Mouse (Mus musculus): ENCODE results near the gene Cops7b. TPM values are rescaled to one million over a fixed set of nuclear protein-coding genes. Genes with fewer than 3 reads are reported as not detected.

The Cops7b gene
- polyA plus RNA-seq, 1 experiment = 31.7 TPM

DNA sequence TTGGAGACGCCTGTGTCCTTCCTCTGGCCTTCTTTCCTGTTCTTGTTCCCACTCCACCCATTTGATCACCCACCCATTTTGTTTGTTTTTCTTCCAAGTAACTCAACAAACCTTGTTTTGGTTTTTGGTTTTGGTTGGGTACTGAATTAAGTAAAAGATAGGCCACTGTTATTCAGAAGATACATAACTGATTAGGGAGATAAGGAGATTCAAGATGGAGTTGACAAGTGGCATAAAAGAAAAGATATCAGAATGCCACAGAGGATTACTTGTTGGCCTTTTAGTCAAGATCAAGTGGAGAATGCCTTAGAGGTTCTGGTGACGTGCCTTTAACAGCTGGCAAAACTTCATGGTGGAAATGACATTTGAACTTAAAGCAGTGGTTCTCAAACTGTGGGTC lies 1.0 kb downstream of the Cops7b start:
- H3K9ac ChIP-seq (ENCODE audit: low read depth, poor library complexity, severe bottlenecking) = no peak overlapping the region
- H3K4me1 ChIP-seq (ENCODE audit: control insufficient read depth, insufficient read depth, low read length) = no peaks in the 10 kb centered on the region
- H3K27ac ChIP-seq (ENCODE audit: insufficient read depth, low read length) = no peak overlapping the region
- H3K27me3 ChIP-seq (ENCODE audit: control insufficient read depth, insufficient read depth, low read length, poor library complexity, severe bottlenecking) = no peaks in the 10 kb centered on the region
- no peak for TF ChIP-seq POLR2A (IDR thresholded peaks at IDR 0.05; ENCODE audit: insufficient read depth, low read length)
- TF ChIP-seq EP300 (IDR thresholded peaks at IDR 0.05; ENCODE audit: insufficient read depth, low read depth, low read length) = no peak
- no peak for TF ChIP-seq CTCF (IDR thresholded peaks at IDR 0.05; ENCODE audit: low read depth, low read length)
- no peak overlapping the region for H3K4me3 ChIP-seq (ENCODE audit: low read depth, low read length)
- H3K36me3 ChIP-seq (ENCODE audit: control insufficient read depth, insufficient read depth, low read length, poor library complexity, severe bottlenecking) = no peaks in the 10 kb centered on the region
- H3K9me3 ChIP-seq (replicated peaks; ENCODE audit: control insufficient read depth, insufficient read depth, low read length, poor library complexity, severe bottlenecking) = no peaks in the 10 kb centered on the region

DNA sequence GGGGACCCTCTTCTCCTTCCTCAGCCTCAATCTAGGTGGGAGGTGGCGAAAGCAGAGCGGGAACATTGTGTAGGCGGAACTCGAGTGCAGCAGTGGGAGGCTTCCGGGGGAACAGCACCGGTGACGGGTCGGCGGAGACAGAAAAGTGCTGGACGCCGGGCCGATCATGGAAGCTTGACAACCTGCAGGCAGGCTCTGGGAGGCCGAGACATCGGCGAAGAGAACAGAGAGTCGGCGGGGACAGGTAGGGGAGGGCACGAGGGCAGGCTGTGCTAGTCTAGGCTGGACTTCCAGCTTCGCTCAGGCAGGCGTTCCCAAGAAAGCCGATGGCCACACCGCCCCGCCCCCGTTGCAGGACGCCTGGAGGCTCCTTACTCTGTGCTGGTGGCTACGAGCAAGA lies 4.3 kb downstream of the Cops7b start:
- H3K27ac ChIP-seq (ENCODE audit: insufficient read depth, low read length) = no peak overlapping the region
- H3K36me3 ChIP-seq (ENCODE audit: control insufficient read depth, insufficient read depth, low read length, poor library complexity, severe bottlenecking) = no peaks in the 10 kb centered on the region; the same call in 1 of the 2 replicates
- peak overlapping the region; percentile 36 for H3K9ac ChIP-seq (ENCODE audit: low read depth, poor library complexity, severe bottlenecking)
- H3K9me3 ChIP-seq (replicated peaks; ENCODE audit: control insufficient read depth, insufficient read depth, low read length, poor library complexity, severe bottlenecking) = no peaks in the 10 kb centered on the region
- H3K4me3 ChIP-seq (ENCODE audit: low read depth, low read length) = peak overlapping the region; percentile 97
- no peaks in the 10 kb centered on the region for H3K4me1 ChIP-seq (ENCODE audit: control insufficient read depth, insufficient read depth, low read length)
- TF ChIP-seq EP300 (IDR thresholded peaks at IDR 0.05; ENCODE audit: insufficient read depth, low read depth, low read length) = peak; percentile 79
- no peak for TF ChIP-seq CTCF (IDR thresholded peaks at IDR 0.05; ENCODE audit: low read depth, low read length)
- TF ChIP-seq POLR2A (IDR thresholded peaks at IDR 0.05; ENCODE audit: insufficient read depth, low read length) = no peak
- no peaks in the 10 kb centered on the region for H3K27me3 ChIP-seq (ENCODE audit: control insufficient read depth, insufficient read depth, low read length, poor library complexity, severe bottlenecking)

DNA sequence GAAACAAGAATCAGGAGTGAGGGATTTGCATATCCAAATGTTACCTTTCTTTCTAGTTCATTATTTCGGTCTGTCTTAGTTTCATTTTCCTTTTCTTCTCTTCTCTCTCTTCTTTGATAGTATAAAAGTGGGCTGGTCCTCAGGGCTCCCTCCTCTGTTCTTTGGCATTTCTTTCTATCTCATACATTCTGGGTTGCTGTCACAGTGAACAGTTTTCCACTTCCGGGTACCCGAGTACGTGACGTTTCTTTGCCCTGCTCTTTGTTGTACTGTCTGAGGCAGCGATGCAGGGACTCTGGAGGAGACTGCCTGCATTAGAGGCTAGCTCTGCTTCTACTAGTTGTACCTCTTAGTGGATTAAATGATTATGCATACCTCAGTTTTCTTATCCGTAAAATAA lies 11.8 kb downstream of the Cops7b start:
- Histone ChIP-seq H3K36me3 (ENCODE audit: control insufficient read depth, insufficient read depth, low read length, poor library complexity, severe bottlenecking) (peaks cover 11% of the 10 kb centered on the region), H3K9ac (ENCODE audit: low read depth, poor library complexity, severe bottlenecking) (no peak overlapping the region), H3K4me3 (ENCODE audit: low read depth, low read length) (no peak overlapping the region), H3K4me1 (ENCODE audit: control insufficient read depth, insufficient read depth, low read length) (no peaks in the 10 kb centered on the region), H3K9me3 (replicated peaks; ENCODE audit: control insufficient read depth, insufficient read depth, low read length, poor library complexity, severe bottlenecking) (no peaks in the 10 kb centered on the region), H3K27ac (ENCODE audit: insufficient read depth, low read length) (no peak overlapping the region), H3K27me3 (ENCODE audit: control insufficient read depth, insufficient read depth, low read length, poor library complexity, severe bottlenecking) (no peaks in the 10 kb centered on the region)
- TF ChIP-seq POLR2A (IDR thresholded peaks at IDR 0.05; ENCODE audit: insufficient read depth, low read length) (no peak), CTCF (IDR thresholded peaks at IDR 0.05; ENCODE audit: low read depth, low read length) (no peak)

DNA sequence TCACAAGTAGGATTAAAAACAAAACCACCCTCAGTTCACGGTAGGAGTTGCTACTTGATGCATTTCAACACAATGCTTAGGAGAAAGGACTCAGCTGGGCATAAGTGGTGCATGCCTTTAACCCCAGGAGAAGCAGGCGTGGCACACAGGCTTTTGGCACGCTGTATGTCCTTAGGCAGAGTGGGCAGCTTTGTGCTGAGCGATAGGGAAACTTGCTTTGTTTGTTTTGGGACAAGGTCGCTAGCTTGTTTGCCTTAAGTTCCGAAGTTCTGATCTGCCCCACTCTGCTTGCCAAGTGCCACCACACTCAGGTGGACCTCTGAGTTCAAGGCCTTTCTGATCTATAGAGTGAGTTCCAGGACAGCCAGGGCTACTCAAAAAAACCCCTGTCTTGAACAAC lies 12.6 kb downstream of the Cops7b start:
- H3K36me3 ChIP-seq (ENCODE audit: control insufficient read depth, insufficient read depth, low read length, poor library complexity, severe bottlenecking) = peaks cover 16% of the 10 kb centered on the region

DNA sequence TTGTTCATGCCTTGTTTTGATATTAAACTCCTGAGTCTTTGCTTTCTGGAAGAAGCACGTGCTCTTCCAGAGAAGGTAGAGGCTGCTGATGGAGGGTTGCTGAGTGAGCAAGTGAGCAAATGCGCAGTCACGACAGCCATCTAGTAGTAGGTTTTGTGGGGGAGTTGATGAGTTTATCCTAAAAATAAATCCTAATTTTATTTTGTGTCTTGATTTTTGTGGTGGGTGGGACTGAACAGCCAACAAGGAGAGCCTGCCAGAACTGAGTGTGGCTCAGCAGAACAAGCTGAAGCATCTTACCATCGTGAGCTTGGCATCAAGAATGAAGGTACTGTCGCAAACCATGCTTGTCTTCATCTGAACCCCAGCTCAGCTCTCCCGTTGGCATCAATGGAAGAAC lies 13.8 kb downstream of the Cops7b start:
- Histone ChIP-seq H3K9me3 (replicated peaks; ENCODE audit: control insufficient read depth, insufficient read depth, low read length, poor library complexity, severe bottlenecking) (no peaks in the 10 kb centered on the region), H3K36me3 (ENCODE audit: control insufficient read depth, insufficient read depth, low read length, poor library complexity, severe bottlenecking) (peaks cover 22% of the 10 kb centered on the region), H3K4me1 (ENCODE audit: control insufficient read depth, insufficient read depth, low read length) (no peaks in the 10 kb centered on the region), H3K27me3 (ENCODE audit: control insufficient read depth, insufficient read depth, low read length, poor library complexity, severe bottlenecking) (no peaks in the 10 kb centered on the region), H3K4me3 (ENCODE audit: low read depth, low read length) (no peak overlapping the region), H3K27ac (ENCODE audit: insufficient read depth, low read length) (no peak overlapping the region), H3K9ac (ENCODE audit: low read depth, poor library complexity, severe bottlenecking) (no peak overlapping the region)
- no peak for TF ChIP-seq EP300 (IDR thresholded peaks at IDR 0.05; ENCODE audit: insufficient read depth, low read depth, low read length)
- no peak for TF ChIP-seq POLR2A (IDR thresholded peaks at IDR 0.05; ENCODE audit: insufficient read depth, low read length)
- no peak for TF ChIP-seq CTCF (IDR thresholded peaks at IDR 0.05; ENCODE audit: low read depth, low read length)

More for the DNA sequence above, 12.6 kb downstream of the Cops7b start:
- Histone ChIP-seq H3K4me3 (ENCODE audit: low read depth, low read length) (no peak overlapping the region), H3K27ac (ENCODE audit: insufficient read depth, low read length) (no peak overlapping the region), H3K9ac (ENCODE audit: low read depth, poor library complexity, severe bottlenecking) (no peak overlapping the region), H3K27me3 (ENCODE audit: control insufficient read depth, insufficient read depth, low read length, poor library complexity, severe bottlenecking) (no peaks in the 10 kb centered on the region), H3K9me3 (replicated peaks; ENCODE audit: control insufficient read depth, insufficient read depth, low read length, poor library complexity, severe bottlenecking) (no peaks in the 10 kb centered on the region), H3K4me1 (ENCODE audit: control insufficient read depth, insufficient read depth, low read length) (no peaks in the 10 kb centered on the region)
- TF ChIP-seq CTCF (IDR thresholded peaks at IDR 0.05; ENCODE audit: low read depth, low read length) (no peak), POLR2A (IDR thresholded peaks at IDR 0.05; ENCODE audit: insufficient read depth, low read length) (no peak), EP300 (IDR thresholded peaks at IDR 0.05; ENCODE audit: insufficient read depth, low read depth, low read length) (no peak)

DNA sequence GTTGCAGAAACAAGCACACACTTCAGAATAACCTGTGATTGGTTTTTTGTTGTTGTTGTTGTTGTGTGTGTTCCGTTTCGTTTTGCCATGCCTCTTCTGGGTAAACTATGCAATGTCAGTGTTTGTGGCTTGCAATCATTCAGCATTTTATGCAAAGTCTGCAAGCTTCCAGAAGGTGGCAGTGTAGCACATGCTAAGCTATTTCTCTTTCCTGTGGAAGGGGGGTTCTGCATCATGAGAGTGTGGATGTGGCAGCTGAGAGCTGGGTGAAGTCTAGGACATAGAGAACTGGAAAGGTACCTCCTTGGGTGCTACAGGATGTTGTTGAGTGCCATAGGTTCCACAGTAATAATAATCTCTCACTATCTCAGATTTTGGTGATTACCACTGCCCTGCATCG lies 15.8 kb downstream of the Cops7b start:
- TF ChIP-seq CTCF (IDR thresholded peaks at IDR 0.05; ENCODE audit: low read depth, low read length) (peak; percentile 18), POLR2A (IDR thresholded peaks at IDR 0.05; ENCODE audit: insufficient read depth, low read length) (no peak), EP300 (IDR thresholded peaks at IDR 0.05; ENCODE audit: insufficient read depth, low read depth, low read length) (no peak)
- Histone ChIP-seq H3K4me1 (ENCODE audit: control insufficient read depth, insufficient read depth, low read length) (no peaks in the 10 kb centered on the region), H3K9ac (ENCODE audit: low read depth, poor library complexity, severe bottlenecking) (no peak overlapping the region), H3K9me3 (replicated peaks; ENCODE audit: control insufficient read depth, insufficient read depth, low read length, poor library complexity, severe bottlenecking) (no peaks in the 10 kb centered on the region), H3K4me3 (ENCODE audit: low read depth, low read length) (no peak overlapping the region), H3K27ac (ENCODE audit: insufficient read depth, low read length) (no peak overlapping the region), H3K36me3 (ENCODE audit: control insufficient read depth, insufficient read depth, low read length, poor library complexity, severe bottlenecking) (peaks cover 29% of the 10 kb centered on the region), H3K27me3 (ENCODE audit: control insufficient read depth, insufficient read depth, low read length, poor library complexity, severe bottlenecking) (no peaks in the 10 kb centered on the region)
